Mouse (Mus musculus) limb, embryonic 11.5 days (tissue): ENCODE measurements around the gene Rbfox2. TPM values are rescaled to one million over a fixed set of nuclear protein-coding genes. Genes with fewer than 3 reads are reported as not detected.

ENCODE experiments used
- ATAC-seq: fragments of 200-750 bp; cut with Nextera tagmentation; 2 replicates; pipeline ENCODE4 v1.8.0; 2017; ENCODE audit warnings: low read depth; ENCODE audit not compliant: insufficient number of reproducible peaks, low FRiP score, low TSS enrichment
- DNase-seq: peaks from one replicate; pipeline ENCODE4 v3.0.0-alpha.2; 2015; ENCODE audit warnings: low spot score
- H3K27ac ChIP-seq: fragments of 300-500 bp; sonication (generic); replicated peaks from 2 replicates; pipeline ENCODE4 v1.5.1; 2014; ENCODE audit warnings: low read depth, mild to moderate bottlenecking, low read length
- H3K27me3 ChIP-seq: fragments of 300-500 bp; sonication (generic); 2 replicates; pipeline ENCODE4 v1.6.1; 2014; ENCODE audit warnings: mild to moderate bottlenecking, low read length, mixed read lengths; ENCODE audit not compliant: control insufficient read depth, insufficient read depth
- H3K36me3 ChIP-seq: fragments of 300-500 bp; sonication (generic); 2 replicates; pipeline ENCODE4 v1.6.1; 2014; ENCODE audit warnings: mild to moderate bottlenecking, low read length, moderate library complexity, mixed read lengths; ENCODE audit not compliant: control insufficient read depth, insufficient read depth
- H3K4me1 ChIP-seq: fragments of 300-500 bp; sonication (generic); 2 replicates; pipeline ENCODE4 v1.6.1; 2014; ENCODE audit warnings: low read length, mixed read lengths; ENCODE audit not compliant: control insufficient read depth, insufficient read depth
- H3K4me2 ChIP-seq: fragments of 300-500 bp; sonication (generic); 2 replicates; pipeline ENCODE4 v1.6.1; 2014; ENCODE audit warnings: low read depth, mild to moderate bottlenecking, moderate library complexity; ENCODE audit not compliant: severe bottlenecking
- H3K4me3 ChIP-seq: fragments of 300-500 bp; sonication (generic); 2 replicates; pipeline ENCODE4 v1.5.1; 2014; ENCODE audit warnings: low read depth, low read length
- H3K9ac ChIP-seq: fragments of 300-500 bp; sonication (generic); 2 replicates; pipeline ENCODE4 v1.6.1; 2014; ENCODE audit warnings: mild to moderate bottlenecking, low read length
- H3K9me3 ChIP-seq: fragments of 300-500 bp; sonication (generic); 2 replicates; pipeline ENCODE4 v1.6.1; 2016; ENCODE audit warnings: low read length; ENCODE audit not compliant: control insufficient read depth
- WGBS: fragments of 180-500 bp; shearing (Covaris S2); extraction: QIAGEN DNeasy Blood & Tissue Kit; methylation state at CpG from one replicate; pipeline ENCODE4 v1.1.7; 2014; 5-methylcytosine and 5-hydroxymethylcytosine counted together
- polyA plus RNA-seq: library from polyadenylated mRNA; unstranded; fragments of >200 nt; fragmentation: Nextera tagmentation; extraction: Ambion mirVana; gene quantifications from 2 replicates; pipeline ENCODE4 v1.2.1, GENCODE M21; 2014

The Rbfox2 gene
- polyA plus RNA-seq, 1 experiment from 2014 or later, result 71.5 TPM

- 28% methylated on average over 10 of the region's 10 CpGs for WGBS
- no peak overlapping the region for H3K9ac ChIP-seq
- no peaks in the 10 kb centered on the region for H3K27me3 ChIP-seq
- no peak for DNase-seq
- no peak for ATAC-seq
- peaks cover 5% of the 10 kb centered on the region; the same call in 1 of the 2 replicates for H3K4me1 ChIP-seq
- H3K4me3 ChIP-seq, result no peak overlapping the region
- no peak overlapping the region for H3K27ac ChIP-seq
- no peaks in the 10 kb centered on the region for H3K36me3 ChIP-seq
- no peak overlapping the region for H3K4me2 ChIP-seq
- no peaks in the 10 kb centered on the region for H3K9me3 ChIP-seq
Measured at GRCm38 (mm10) chr15:77045609-77046008, 261.2 kb downstream of the Rbfox2 start.

- no peaks in the 10 kb centered on the region for H3K36me3 ChIP-seq
- DNase-seq (no peak), ATAC-seq (no peak)
- H3K27me3 ChIP-seq, result no peaks in the 10 kb centered on the region
- no peaks in the 10 kb centered on the region for H3K9me3 ChIP-seq
- no peak within 1 kb of the TSS for H3K4me2 ChIP-seq
- H3K27ac ChIP-seq, result no peak within 1 kb of the TSS
- WGBS, result 84% methylated on average over 12 of the region's 12 CpGs
- H3K9ac ChIP-seq, result no peak within 1 kb of the TSS
- peaks cover 5% of the 10 kb centered on the region; the same call in 1 of the 2 replicates for H3K4me1 ChIP-seq
- no peak within 1 kb of the TSS for H3K4me3 ChIP-seq
Measured at GRCm38 (mm10) chr15:77044597-77045320, 262.0 kb downstream of the Rbfox2 start, which contains the start of gene Apol6. Gene Apol6, plus strand, starts transcription at chr15:77044729.

- Histone ChIP-seq H3K9me3 (no peaks in the 10 kb centered on the region), H3K27me3 (no peaks in the 10 kb centered on the region), H3K4me1 (peaks cover 25% of the 10 kb centered on the region), H3K9ac (no peak overlapping the region), H3K27ac (no peak overlapping the region), H3K36me3 (no peaks in the 10 kb centered on the region), H3K4me2 (no peak overlapping the region), H3K4me3 (no peak overlapping the region)
- DNase-seq, result no peak
- ATAC-seq, result no peak
- 85% methylated on average over 3 of the region's 3 CpGs for WGBS
Measured at GRCm38 (mm10) chr15:77040784-77041183, 266.0 kb downstream of the Rbfox2 start.

GRCm38 (mm10) chr15:77039211-77039700 lies 267.5 kb downstream of the Rbfox2 start:
- DNase-seq, result no peak
- WGBS, result 53% methylated on average over 8 of the region's 9 CpGs
- H3K9me3 ChIP-seq, result no peaks in the 10 kb centered on the region
- no peak for ATAC-seq
- peaks cover 25% of the 10 kb centered on the region for H3K4me1 ChIP-seq
- H3K36me3 ChIP-seq, result no peaks in the 10 kb centered on the region
- H3K4me3 ChIP-seq, result no peak overlapping the region
- no peaks in the 10 kb centered on the region for H3K27me3 ChIP-seq
- no peak overlapping the region for H3K27ac ChIP-seq
- no peak overlapping the region for H3K9ac ChIP-seq
- H3K4me2 ChIP-seq, result no peak overlapping the region

GRCm38 (mm10) chr15:77037278-77038161 lies 269.3 kb downstream of the Rbfox2 start:
- Histone ChIP-seq H3K36me3 (no peaks in the 10 kb centered on the region), H3K27me3 (no peaks in the 10 kb centered on the region), H3K9me3 (no peaks in the 10 kb centered on the region), H3K4me3 (no peak overlapping the region), H3K27ac (peak overlapping the region; percentile 75), H3K9ac (peak overlapping the region; percentile 35), H3K4me2 (no peak overlapping the region), H3K4me1 (peaks cover 21% of the 10 kb centered on the region)
- ATAC-seq (peak; percentile 89), DNase-seq (peak; percentile 75)
- 29% methylated on average over 11 of the region's 11 CpGs for WGBS

- ATAC-seq, result no peak
- Histone ChIP-seq H3K36me3 (no peaks in the 10 kb centered on the region), H3K27me3 (no peaks in the 10 kb centered on the region), H3K9me3 (no peaks in the 10 kb centered on the region), H3K4me1 (peaks cover 21% of the 10 kb centered on the region), H3K27ac (peak overlapping the region; percentile 75), H3K9ac (0 out of 2 replicates have a peak overlapping the region, but pooled peaks have one; percentile 14), H3K4me3 (no peak overlapping the region), H3K4me2 (no peak overlapping the region)
- DNase-seq, result no peak
- WGBS, result 46% methylated on average over 2 of the region's 2 CpGs
Measured at GRCm38 (mm10) chr15:77036989-77037277, 269.9 kb downstream of the Rbfox2 start.

- ATAC-seq (no peak), DNase-seq (no peak)
- H3K27ac ChIP-seq, result peak overlapping the region; percentile 75
- 0 out of 2 replicates have a peak overlapping the region, but pooled peaks have one; percentile 14 for H3K9ac ChIP-seq
- H3K4me3 ChIP-seq, result no peak overlapping the region
- WGBS, result 76% methylated on average over 11 of the region's 11 CpGs
- H3K9me3 ChIP-seq, result no peaks in the 10 kb centered on the region
- no peaks in the 10 kb centered on the region for H3K36me3 ChIP-seq
- no peak overlapping the region for H3K4me2 ChIP-seq
- H3K4me1 ChIP-seq, result peaks cover 21% of the 10 kb centered on the region
- no peaks in the 10 kb centered on the region for H3K27me3 ChIP-seq
Measured at GRCm38 (mm10) chr15:77036320-77036988, 270.4 kb downstream of the Rbfox2 start.

GRCm38 (mm10) chr15:77035643-77036042 lies 271.2 kb downstream of the Rbfox2 start:
- Histone ChIP-seq H3K4me3 (no peak overlapping the region), H3K9me3 (no peaks in the 10 kb centered on the region), H3K36me3 (no peaks in the 10 kb centered on the region), H3K27me3 (no peaks in the 10 kb centered on the region), H3K4me1 (peaks cover 21% of the 10 kb centered on the region), H3K9ac (no peak overlapping the region), H3K27ac (no peak overlapping the region), H3K4me2 (no peak overlapping the region)
- DNase-seq, result no peak
- 77% methylated on average over 3 of the region's 3 CpGs for WGBS
- no peak for ATAC-seq
